Mouse (Mus musculus) urinary bladder, adult 2 months (tissue): ENCODE data around the gene Asap2. TPM values are rescaled to one million over a fixed set of nuclear protein-coding genes. Genes with fewer than 3 reads are reported as not detected.

Experiments used
- DNase-seq: peaks from one replicate; pipeline ENCODE4 v3.0.0; 2022; ENCODE audit warnings: low spot score
- polyA plus RNA-seq: library from polyadenylated mRNA; depleted of rRNA; stranded (reverse); fragments of >200 nt; gene quantifications from 2 replicates; pipeline ENCODE4 v1.2.3, GENCODE M21; 2012

Asap2 gene
- polyA plus RNA-seq, 1 experiment: 28.0 TPM

DNA sequence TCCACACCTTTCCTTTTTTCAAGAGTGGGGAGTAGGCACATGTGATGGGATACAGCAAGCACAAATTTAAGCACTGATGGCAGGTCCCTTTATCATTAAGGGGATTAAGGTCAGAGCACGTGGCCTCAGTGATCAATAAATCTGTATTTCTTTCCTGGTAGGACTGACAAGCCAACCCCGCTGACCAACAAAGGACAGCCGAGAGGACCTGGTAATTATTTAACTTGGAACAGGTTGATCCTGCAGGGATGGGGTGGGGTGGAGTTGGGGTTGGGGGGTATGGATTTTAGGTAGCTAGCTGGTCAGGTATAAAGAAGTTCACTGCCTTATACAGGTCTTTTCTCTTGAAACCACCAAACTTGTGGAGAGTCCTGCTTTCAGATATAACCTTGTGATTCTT is 274.7 kb downstream of the Asap2 start:
- no peak for DNase-seq

DNA sequence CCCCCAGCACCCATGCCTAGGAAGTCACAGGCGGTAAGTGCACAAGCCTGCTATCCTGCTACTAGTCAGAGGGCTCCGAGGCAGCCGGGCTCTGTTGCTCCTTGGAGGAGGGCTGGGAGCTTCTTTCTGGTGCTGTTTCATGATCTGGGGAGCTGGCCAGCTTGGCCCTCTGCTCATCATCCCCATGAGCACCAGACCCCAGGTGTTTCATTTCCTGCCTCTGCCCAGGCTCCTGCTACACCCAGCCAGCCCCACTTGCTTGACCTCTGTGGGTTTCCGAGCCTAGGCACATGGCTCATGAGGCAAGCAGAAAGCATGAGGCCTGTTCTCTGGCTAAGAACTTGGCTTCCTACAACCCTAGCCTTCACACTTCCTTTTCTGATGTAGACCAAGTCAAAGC is 275.2 kb downstream of the Asap2 start:
- DNase-seq: no peak

DNA sequence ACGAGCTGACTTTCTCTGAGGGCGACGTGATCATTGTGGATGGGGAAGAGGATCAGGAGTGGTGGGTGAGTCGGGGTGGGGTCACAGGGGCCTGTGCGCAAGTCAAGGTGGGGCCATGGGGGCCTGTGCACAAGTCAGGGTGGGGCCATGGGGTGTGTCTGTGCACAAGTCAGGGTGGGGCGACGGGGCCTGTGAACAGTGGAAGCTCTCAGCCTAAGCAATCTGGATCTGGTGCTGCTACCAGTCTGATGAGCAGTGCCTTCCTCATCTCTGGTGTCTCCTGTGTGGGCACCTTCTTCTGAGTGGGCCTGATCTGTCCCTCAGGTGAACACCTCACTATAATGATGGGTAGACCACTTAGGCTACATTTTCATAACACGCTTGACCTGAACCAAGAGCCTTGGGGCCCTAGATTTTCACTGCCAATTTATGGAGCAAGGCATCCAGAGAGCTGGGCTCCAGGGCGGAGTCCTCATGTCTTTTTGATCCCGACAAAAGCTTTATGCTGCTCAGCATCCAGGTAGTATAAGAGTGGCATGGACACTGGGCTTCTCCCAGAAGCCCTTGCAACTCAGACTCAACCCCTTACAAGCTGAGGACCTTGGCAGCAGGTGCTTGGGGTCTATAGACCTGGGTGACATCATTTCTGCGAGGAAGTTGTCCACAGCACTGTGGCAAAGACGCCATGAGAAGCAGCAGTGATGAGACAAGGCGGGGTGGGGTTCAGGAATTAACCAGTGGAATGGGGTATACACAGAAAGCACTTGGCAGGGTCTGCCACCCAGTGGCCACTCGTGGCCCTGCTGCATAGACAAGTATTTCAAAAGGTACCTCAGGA is 275.9 kb downstream of the Asap2 start:
- DNase-seq: no peak

DNA sequence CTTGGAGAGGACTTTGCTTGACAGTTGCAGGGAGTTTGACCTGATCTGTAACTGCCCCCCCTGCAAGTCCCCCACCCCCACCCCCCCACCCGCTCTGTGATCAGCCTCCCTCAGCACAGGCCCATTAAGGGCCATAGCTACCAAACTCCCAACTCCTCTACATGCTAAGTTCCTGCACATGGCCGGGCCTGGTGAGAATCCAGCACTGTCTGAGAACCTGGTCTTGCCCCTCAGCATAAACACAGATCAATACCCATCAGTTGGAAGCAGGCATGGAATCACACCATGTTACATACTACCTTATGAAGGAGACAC is 276.5 kb downstream of the Asap2 start:
- no peak for DNase-seq

DNA sequence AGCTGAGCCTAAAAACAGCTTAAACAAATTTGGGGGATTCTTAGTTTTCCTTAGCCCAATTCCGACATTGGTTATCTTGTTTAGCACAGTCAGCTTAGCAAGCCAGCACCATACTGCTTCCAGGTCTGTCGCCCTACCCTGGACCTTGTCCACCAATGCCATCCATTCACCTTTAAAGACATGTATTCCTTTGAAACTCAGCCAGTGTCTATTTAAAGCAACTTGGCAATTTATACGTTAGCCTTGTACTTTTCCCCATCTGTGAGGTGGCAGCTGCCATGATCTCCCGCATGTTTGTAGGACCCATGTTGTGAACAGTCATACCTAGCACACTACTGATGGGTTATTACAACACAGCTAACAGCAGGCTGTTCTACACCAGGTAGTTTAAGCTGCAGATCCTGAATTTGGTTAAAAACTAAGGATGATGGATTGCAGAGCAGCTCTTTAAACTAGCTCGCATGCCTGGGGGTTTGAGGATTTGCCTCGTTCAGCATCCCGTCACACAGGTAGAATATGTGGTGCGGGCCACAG is 277.9 kb downstream of the Asap2 start:
- DNase-seq: no peak

DNA sequence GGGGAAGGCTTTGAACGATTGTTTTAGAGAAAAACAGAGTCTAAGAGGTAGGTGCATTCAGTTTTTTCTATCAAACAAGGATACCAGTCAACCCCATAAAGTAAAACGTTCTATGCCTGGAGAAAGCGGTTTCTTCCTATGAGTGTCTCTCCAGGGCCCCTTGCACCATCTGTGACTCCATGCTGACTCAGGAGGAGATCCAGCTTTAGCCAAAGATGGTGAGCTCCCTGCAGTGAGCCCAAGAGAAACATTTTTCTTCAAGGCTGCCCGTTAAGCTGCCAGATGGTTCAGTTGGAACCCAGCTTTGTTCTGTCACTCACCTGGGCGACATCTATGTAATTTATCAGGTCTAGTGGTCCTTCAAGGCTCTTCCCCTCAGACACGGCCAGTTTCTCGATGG is 284.2 kb downstream of the Asap2 start:
- DNase-seq: no peak

DNA sequence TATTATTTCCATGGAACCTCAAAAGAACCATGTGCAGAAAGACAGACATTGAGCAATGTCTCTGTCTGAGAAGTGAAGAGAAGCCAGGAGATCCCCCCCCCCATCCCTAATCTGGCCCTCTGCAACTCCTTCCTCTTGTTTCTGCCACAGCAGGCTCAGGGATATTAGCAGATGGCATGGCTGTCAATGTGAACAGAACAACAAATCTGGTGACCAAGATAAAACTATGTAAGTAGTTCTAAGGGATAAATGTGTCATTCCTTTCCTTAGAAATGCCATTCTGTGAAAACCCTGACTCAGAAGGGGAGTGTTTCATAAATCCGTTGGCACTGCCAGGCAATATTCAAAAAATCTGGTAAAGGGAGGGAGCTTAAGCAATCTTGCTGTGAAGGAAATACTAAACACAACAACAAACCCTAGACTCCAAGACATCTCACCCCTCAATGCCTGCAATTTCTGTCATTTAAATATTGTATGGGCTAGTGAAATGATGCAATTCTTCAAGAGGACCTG is 287.1 kb downstream of the Asap2 start:
- no peak for DNase-seq

DNA sequence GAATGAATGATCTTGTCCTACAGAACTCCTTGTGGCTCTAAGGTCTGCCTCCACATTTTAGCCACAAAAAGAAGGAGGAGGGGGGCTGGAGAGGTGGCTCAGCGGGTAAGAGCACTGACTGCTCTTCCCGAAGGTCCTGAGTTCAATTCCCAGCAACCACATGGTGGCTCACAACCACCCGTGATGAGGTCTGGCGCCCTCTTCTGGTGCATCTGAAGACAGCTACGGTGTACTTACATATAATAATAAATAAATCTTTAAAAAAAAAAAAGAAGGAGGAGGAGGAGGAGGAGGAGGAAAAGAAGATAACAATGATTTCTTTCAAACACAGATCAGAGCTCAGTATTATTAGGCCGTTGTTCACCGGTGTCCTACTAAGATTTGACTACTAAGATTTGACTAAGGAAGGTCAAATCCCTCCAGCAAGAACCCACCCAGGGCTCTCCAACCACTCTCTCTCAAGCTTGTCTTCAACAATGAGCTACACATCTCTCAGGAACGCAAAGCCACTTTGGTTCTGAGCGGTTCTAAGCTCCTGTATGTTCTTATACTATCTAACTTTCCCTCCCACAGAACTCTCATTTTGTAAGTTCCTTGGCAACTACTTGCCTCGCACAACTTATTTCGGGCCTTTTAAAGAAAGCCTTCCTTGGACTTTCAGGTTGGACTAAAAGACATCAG is 294.6 kb downstream of the Asap2 start, which contains the start of gene Cpsf3:
Cpsf3 (plus strand) TSS at position 631 of the 681 bp plus-strand sequence.
- DNase-seq: no peak

DNA sequence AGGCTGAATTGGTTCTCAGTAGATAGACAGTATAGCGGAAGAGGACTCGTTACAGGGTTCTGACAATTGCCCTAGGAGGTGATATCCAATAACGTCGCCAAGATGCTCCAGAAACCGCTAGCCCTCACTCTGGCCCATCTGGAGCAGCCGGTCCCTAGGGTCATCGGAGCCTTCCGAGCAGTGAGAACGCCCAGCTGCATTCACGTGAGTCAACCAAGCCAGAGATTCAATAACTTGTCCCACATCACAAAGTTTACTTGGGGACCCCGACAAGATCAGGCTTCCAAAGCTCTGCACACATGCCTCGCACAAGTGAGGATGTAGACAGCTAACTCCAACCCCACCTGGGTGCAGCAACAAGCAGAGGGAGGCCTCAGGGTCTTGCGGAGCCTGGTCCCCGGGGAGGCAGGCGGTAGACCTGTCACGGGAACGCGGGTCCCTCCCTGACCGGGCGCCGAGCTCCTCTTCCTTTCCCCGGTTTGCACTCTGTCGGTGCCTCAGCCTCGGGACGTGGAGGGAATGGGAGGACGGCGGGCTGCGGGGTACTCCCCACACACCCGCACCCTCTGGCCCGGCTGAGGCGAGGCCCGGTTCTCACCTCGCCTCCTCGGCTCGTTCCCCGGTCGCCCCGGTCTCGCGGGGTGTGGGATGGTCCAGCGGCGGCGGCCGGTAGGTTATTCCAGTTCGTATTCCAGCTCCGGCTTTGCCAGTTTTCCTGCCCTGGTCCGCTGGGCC is 295.4 kb downstream of the Asap2 start:
- DNase-seq: peak; percentile 93

DNA sequence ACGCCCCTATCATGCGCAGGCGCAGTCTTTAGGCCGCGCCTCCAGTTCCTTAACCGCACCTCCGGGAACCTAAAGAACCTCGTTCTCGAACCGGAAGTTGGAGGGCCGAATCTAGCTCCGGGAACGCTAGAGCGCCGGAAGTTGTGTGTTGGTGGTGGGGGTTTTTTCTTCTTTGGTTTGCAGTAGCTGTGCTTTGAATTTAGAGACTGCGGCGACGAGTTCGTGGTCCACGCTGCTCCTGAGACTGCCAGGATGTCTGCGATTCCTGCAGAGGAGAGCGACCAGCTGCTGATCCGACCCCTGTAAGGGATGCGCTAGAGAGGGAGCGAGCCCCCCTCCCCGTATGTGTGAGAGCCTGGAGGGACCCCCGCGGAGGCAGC is 296.0 kb downstream of the Asap2 start, which contains the start of gene Itgb1bp1:
Itgb1bp1 (minus strand) TSS at position 42 of the 380 bp plus-strand sequence.
- no peak for DNase-seq

DNA sequence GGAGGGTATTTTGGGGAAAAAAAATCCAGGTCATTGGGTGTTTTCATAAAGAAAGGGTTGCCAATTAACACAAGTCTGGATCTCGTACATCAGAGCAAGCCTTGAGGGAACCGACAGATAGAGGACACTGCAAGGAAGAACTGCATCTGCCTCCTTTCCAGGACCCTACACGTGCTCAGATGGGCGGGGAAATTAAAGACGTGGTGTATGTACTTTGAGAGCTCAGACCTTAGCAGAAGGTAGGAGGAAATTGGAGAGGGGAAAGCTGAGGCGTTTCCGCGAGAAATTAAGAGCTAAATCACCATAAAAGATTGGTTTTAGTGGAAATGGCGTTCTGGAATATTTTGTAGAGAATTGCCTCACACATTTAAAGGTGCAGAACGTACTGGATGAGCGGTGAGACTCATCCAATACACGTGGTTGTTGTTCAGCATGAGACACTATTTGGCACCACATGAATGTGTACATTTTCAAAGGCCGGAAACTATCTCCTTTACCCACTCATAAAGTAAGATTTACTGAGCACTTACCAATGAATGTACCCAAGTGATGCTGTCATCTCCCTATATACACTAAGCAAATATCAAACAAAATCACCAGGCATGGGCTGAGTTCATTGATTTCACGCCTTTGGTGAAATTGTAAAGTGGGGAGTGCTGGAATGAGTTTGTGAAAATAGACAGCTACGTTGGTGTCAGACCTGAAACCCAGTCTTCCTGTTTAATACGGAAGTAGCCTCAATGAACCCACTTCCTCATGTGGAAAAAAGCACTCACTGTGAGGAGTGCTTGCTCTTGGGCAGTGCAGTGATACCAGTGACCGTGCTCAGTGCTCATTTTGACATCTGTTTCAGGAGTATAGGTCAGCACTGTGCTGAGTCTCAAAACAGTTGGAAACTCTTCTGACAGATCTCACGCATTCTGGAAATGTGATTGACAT is 296.7 kb downstream of the Asap2 start:
- DNase-seq: no peak

DNA sequence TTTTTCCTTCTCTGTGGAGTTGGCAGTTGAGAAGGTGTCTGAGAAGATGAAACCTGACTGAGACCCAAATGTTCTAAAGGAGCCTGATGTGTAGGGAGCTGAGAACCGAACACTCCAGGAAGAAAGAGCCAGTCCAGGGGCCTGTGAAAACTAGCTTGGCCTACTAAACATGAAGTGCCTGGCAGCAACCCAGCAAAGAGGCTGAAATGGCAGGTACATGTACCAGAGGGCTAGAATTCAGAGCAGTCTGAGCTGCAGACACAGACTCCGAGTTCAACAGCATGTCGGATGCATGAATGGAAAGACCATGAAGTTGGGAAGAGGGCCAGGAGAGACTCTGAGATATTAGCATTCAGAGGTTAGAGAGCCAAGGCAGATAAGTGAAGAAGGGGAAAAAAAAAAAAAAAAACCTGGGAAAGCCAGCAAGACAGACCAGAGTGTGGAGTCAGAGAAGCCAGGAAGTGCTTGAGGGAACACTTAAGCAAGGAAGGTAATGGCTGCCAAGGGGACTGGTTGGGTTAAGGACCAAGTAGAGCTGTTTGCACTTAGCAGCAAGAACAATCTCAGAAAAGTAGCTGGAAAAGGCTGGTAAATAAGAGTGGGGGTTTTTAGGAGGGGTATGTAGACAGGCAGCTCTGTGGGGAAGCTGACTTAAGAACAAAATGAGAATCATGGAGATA is 298.6 kb downstream of the Asap2 start:
- DNase-seq: no peak

DNA sequence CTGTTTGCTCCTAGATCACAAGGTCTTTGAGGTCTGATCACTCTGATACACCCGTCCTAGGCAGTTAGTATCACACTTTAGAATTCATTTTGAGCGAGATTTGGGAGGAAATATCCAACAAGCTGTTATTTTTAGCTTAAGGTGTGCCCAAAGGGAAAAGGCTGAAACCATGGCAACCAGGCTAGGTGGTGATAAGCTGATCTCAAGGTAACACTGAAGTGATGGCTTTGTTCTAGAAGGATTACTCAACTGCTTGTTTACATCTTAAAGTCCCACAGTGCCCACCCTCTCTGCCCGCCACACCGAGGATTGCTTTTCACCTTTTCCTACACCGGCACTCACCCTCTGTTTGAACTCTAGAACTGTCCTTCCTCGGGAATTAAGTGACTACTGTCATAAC is 299.4 kb downstream of the Asap2 start:
- DNase-seq: no peak

DNA sequence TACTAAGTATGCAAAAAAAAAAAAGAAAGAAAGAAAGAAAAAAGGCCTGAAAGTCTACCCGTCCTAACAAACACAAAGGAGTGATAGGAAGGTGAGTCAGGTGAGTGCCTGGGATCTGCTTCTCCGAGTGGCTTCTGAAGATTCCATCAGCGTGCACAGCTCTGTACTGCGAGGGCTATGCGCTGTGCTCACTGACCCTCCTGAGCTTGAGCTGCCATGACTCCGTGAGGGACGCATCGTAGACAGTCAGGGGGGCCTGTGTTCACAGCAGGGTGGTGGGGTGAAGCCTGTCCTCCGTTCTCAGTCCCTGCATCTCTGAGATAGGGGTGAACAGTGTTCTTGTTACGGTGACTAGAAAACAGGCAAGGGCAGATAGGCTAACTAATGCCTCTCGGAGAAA is 308.6 kb downstream of the Asap2 start:
- no peak for DNase-seq

DNA sequence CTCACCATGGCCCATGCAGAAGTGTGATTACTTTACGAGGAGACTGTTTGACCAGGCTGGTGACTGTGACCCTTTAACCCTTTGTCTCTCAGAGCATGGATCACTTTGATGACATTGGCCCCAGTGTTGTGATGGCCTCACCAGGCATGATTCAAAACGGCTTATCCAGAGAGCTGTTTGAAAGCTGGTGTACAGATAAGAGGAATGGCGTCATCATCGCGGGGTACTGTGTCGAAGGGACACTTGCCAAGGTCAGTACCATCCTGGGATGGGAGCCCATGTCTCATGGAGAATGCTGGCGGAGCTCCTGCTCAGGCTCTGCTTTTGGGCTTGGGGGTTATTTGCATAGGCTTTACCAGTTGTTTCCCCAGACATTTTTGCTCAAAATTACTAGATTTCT is 311.1 kb downstream of the Asap2 start:
- no peak for DNase-seq

DNA sequence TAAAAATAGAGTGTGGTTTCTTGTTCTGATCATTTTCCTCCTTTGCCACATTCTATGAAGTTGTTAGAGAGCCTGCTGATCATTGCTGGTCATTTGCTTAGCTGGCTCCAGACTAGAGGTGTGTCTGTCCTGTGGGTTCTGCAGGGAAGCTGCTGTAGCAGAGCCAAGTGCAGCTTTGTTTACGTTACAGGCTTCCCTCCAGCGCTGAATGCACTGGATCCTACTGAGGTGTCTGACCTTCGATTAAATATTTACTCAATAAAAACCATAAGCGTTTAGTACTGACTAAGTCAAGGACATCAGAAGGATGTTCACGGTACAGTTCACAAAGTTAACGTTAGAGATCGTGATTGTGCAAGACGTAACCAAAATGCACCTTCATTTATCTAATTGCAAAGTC is 311.7 kb downstream of the Asap2 start:
- DNase-seq: no peak

DNA sequence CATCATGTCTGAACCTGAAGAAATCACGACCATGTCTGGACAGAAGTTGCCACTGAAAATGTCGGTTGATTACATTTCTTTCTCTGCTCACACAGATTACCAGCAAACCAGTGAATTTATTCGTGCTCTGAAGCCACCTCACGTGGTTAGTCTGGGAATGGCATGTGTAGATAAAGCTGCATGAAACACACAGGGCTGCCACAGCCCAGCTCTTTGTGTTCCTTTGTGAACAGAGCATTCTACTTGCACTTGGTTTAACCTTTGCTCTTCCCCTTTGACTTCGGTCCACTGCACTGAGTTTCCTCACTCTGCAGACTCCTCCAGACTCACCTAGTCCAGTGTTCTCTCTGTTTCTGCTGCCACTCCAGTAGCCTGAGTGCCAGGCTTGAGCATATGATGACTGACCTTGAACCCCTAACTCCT is 312.1 kb downstream of the Asap2 start:
- DNase-seq: no peak

DNA sequence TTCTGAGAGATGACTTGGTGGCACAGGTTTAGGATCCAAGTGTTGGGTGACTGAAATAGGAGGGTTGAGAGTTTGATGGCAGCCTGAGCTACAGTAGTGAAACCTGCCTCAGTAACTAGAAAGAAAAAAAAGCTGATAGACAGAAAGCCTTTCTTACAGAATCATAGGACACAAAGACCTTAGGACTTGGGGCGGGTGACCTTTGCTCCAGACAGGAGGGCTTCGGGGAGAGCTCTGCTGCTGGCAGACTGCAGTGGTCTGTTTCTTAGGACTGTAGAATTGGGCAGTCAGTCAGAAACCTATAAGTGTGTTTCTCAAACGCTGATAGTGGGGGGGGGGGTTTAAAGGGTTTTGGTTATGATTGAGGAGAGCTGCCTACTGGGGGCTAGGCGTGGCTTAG is 315.5 kb downstream of the Asap2 start:
- no peak for DNase-seq

DNA sequence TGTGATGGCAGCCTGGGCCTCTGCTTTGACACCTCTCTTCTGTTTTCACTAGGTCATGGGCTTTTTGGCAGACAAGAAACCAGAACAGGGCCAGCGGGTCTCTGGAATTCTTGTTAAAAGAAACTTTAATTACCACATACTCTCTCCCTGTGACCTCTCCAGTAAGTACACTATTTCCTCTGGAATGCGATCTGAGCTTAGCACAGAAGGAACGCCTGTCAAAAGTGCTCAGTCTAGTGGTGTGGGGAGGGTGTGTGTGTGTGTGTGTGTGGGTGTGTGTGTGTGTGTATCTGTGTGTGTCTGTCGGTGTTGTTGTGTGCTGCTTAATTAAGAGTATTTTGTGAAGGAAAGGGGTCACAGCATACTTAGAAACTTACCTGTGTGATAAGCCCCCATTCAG is 316.5 kb downstream of the Asap2 start:
- no peak for DNase-seq

DNA sequence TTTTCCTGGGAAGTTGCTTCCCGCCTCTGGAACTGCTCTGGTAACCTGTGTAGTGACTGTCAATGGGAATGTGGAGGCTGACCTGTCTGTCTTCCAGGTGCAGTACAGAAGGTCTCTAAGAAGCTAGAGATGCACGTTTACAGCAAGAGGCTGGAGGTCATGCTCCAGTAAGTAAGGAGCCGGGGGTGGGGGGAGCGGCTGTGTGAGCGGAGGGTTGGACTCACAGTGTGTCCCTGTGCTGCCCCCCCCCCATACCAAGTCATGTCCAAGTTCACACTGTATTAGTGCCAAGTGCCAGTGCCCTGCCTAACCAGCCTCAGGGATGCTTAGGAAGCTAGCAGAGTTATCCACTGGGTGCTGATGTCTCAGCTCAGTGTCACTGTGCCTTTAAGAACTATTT is 321.9 kb downstream of the Asap2 start:
- no peak for DNase-seq
